Mouse (Mus musculus) bone marrow, adult 2 months (tissue): ENCODE data around the gene Fdps.

Source experiments
- CTCF ChIP-seq: fragments of 200-500 bp; IDR thresholded peaks from 2 replicates; pipeline ENCODE4 v1.5.1; 2011; ENCODE audit warnings: low read length, control low read depth; ENCODE audit not compliant: control insufficient read depth, insufficient read depth
- POLR2A ChIP-seq: fragments of 200-500 bp; IDR thresholded peaks from 2 replicates; pipeline ENCODE4 v1.6.1; 2011; ENCODE audit warnings: low read depth, mild to moderate bottlenecking, control low read depth, low read length, borderline replicate concordance; ENCODE audit not compliant: control insufficient read depth

DNA sequence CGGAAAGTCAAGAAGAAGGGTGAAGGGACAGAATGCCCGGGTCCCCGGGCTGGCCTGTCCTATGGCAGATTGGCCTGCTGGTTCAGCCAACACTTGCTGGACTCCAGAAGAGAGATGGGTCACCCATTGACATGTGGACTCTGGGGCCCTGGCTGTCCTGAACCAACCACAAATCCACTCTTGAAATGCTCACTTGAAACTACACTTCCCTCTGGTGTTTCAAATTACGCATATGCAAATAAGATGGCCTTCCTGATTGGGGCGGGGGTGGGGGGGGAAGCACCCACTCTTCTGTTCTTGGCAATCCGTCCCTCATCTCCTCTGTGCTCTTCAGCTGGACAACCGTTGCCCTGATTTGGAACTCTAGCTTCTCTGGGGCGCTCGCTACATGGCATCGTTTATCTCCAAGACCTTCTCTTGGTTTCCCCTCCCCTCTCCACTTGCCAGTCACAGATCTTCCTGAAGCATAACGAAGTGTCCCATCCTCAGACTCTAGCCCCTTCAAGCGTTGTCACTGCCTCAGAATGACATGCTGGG, 17.0 kb downstream of the Fdps start:
- TF ChIP-seq CTCF (no peak), POLR2A (no peak)
